Mouse (Mus musculus) myocyte (in vitro differentiated cells): ENCODE results near the gene Anks1. TPM values are rescaled to one million over a fixed set of nuclear protein-coding genes. Genes with fewer than 3 reads are reported as not detected.
A peak's percentile ranks its signal among the peaks of the same experiment; 100 is the strongest.
"Not testable (repeated sequence)": the region's sequence is repeated elsewhere in the genome, so short reads cannot be mapped to it uniquely, and the experiment has no call there.

Experiments
- H3K27me3 ChIP-seq: one replicate; pipeline ENCODE4 v1.6.1; 2011; ENCODE audit not compliant: control insufficient read depth, insufficient read depth, insufficient read length
- H3K36me3 ChIP-seq: one replicate; pipeline ENCODE4 v1.6.1; 2011; ENCODE audit not compliant: control insufficient read depth, insufficient read depth
- H3K4me2 ChIP-seq: one replicate; pipeline ENCODE4 v1.6.1; 2011; ENCODE audit warnings: low read depth, control low read depth
- H3K4me3 ChIP-seq: one replicate; pipeline ENCODE4 v1.5.1; 2011; ENCODE audit warnings: mild to moderate bottlenecking, control low read depth, moderate library complexity
- H3K79me2 ChIP-seq: one replicate; pipeline ENCODE4 v1.6.1; 2011; ENCODE audit not compliant: control insufficient read depth, insufficient read depth
- H3ac ChIP-seq: one replicate; pipeline ENCODE4 v1.6.1; 2011; ENCODE audit not compliant: control insufficient read depth, insufficient read length
- CEBPB ChIP-seq: IDR thresholded peaks from 2 replicates; pipeline ENCODE4 v1.6.1; 2011; ENCODE audit warnings: mild to moderate bottlenecking, moderate library complexity; ENCODE audit not compliant: poor library complexity, insufficient read depth, severe bottlenecking
- E2F4 ChIP-seq: IDR thresholded peaks from one replicate; pipeline ENCODE4 v1.6.1; 2011; ENCODE audit warnings: mild to moderate bottlenecking, control low read depth, moderate library complexity; ENCODE audit not compliant: insufficient read depth
- MAX ChIP-seq: IDR thresholded peaks from one replicate; pipeline ENCODE4 v1.6.1; 2011; ENCODE audit warnings: low read depth, mild to moderate bottlenecking, control low read depth
- MYOD1 ChIP-seq, 3 experiments: IDR thresholded peaks; one replicate each; pipeline ENCODE4 v1.6.1; 2011; ENCODE audit warnings: control low read depth in 2 of 3, low read depth in 2 of 3, mild to moderate bottlenecking in 2 of 3, moderate library complexity in 1 of 3; ENCODE audit not compliant: insufficient read length in 2 of 3, control insufficient read depth in 1 of 3
- MYOG ChIP-seq, 3 experiments: IDR thresholded peaks; one replicate each; pipeline ENCODE4 v1.6.1; 2011; ENCODE audit warnings: control low read depth in 2 of 3, low read depth in 2 of 3, mild to moderate bottlenecking in 2 of 3; ENCODE audit not compliant: insufficient read length in 2 of 3, control insufficient read depth in 1 of 3, insufficient read depth in 1 of 3
- POLR2A ChIP-seq: IDR thresholded peaks from one replicate; pipeline ENCODE4 v1.6.1; 2011; ENCODE audit warnings: low read depth, mild to moderate bottlenecking, control low read depth, moderate library complexity; ENCODE audit not compliant: insufficient read length
- POLR2AphosphoS2 ChIP-seq: IDR thresholded peaks from one replicate; pipeline ENCODE4 v1.6.1; 2011; ENCODE audit warnings: low read depth, control low read depth; ENCODE audit not compliant: insufficient read length
- REST ChIP-seq: IDR thresholded peaks from one replicate; pipeline ENCODE4 v1.6.1; 2011; ENCODE audit warnings: mild to moderate bottlenecking, control low read depth, moderate library complexity; ENCODE audit not compliant: insufficient read depth, insufficient read length
- SRF ChIP-seq: IDR thresholded peaks from one replicate; pipeline ENCODE4 v1.6.1; 2011; ENCODE audit warnings: low read depth; ENCODE audit not compliant: control insufficient read depth, insufficient read length
- TCF12 ChIP-seq: IDR thresholded peaks from one replicate; pipeline ENCODE4 v1.6.1; 2011; ENCODE audit warnings: mild to moderate bottlenecking, control low read depth; ENCODE audit not compliant: poor library complexity, insufficient read depth, severe bottlenecking
- TCF3 ChIP-seq: IDR thresholded peaks from one replicate; pipeline ENCODE4 v1.6.1; 2011; ENCODE audit warnings: low read depth, control low read depth; ENCODE audit not compliant: insufficient read length
- USF1 ChIP-seq: IDR thresholded peaks from one replicate; pipeline ENCODE4 v1.6.1; 2011; ENCODE audit warnings: low read depth, mild to moderate bottlenecking, control low read depth, moderate library complexity
- polyA plus RNA-seq: library from polyadenylated mRNA; unstranded; fragments of >200 nt; fragmentation: generic; extraction: Trizol; gene quantifications from one replicate; pipeline ENCODE4 v1.2.1, GENCODE M21; 2012; ENCODE audit warnings: missing spikeins

Gene Anks1
- polyA plus RNA-seq, 1 experiment = 10.0 TPM

GRCm38 (mm10) chr17:27981451-27982069 is 72.5 kb downstream of the Anks1 start:
- H3K4me3 ChIP-seq = no peak overlapping the region
- peaks cover 3% of the 10 kb centered on the region for H3K36me3 ChIP-seq
- no peaks in the 10 kb centered on the region for H3K79me2 ChIP-seq
- no peak overlapping the region for H3ac ChIP-seq
- no peak for TF ChIP-seq CEBPB
- TF ChIP-seq TCF12 = no peak
- no peak for TF ChIP-seq REST
- TF ChIP-seq MYOD1 (IDR thresholded peaks at IDR 0.05; ENCODE audit: control insufficient read depth in 1 of 3, insufficient read length in 2 of 3, low read depth in 2 of 3) = no peak
- no peak for TF ChIP-seq SRF
- no peak for TF ChIP-seq POLR2AphosphoS2
- TF ChIP-seq POLR2A = no peak
- no peak for TF ChIP-seq MAX
- TF ChIP-seq E2F4 = no peak
- TF ChIP-seq TCF3 = no peak
- TF ChIP-seq MYOG (IDR thresholded peaks at IDR 0.05; ENCODE audit: control insufficient read depth in 1 of 3, insufficient read depth in 1 of 3, insufficient read length in 2 of 3, low read depth in 2 of 3) = no peak
- no peak for TF ChIP-seq USF1
- H3K4me2 ChIP-seq = no peak overlapping the region
- H3K27me3 ChIP-seq = no peaks in the 10 kb centered on the region

- H3K79me2 ChIP-seq, H3ac ChIP-seq, H3K27me3 ChIP-seq, H3K36me3 ChIP-seq, H3K4me3 ChIP-seq, H3K4me2 ChIP-seq: not testable (repeated sequence)
These were observed 73.0 kb downstream of the Anks1 start for GRCm38 (mm10) chr17:27982070-27982457.

GRCm38 (mm10) chr17:27982712-27983266 is 73.7 kb downstream of the Anks1 start:
- peaks cover 9% of the 10 kb centered on the region for H3K36me3 ChIP-seq
- H3K27me3 ChIP-seq = no peaks in the 10 kb centered on the region
- no peak overlapping the region for H3K4me3 ChIP-seq
- peak; percentile 3 for TF ChIP-seq TCF3
- TF ChIP-seq MYOG (IDR thresholded peaks at IDR 0.05; ENCODE audit: control insufficient read depth in 1 of 3, insufficient read depth in 1 of 3, insufficient read length in 2 of 3, low read depth in 2 of 3) = peak in 2 of 3 experiments; percentile 54 to 76
- peak in 2 of 3 experiments; percentile 1 to 39 for TF ChIP-seq MYOD1 (IDR thresholded peaks at IDR 0.05; ENCODE audit: control insufficient read depth in 1 of 3, insufficient read length in 2 of 3, low read depth in 2 of 3)
- no peak for TF ChIP-seq TCF12
- no peak overlapping the region for H3K4me2 ChIP-seq
- H3K79me2 ChIP-seq = no peaks in the 10 kb centered on the region
- no peak overlapping the region for H3ac ChIP-seq

- Histone ChIP-seq H3K4me2 (no peak overlapping the region), H3K27me3 (no peaks in the 10 kb centered on the region), H3K79me2 (no peaks in the 10 kb centered on the region), H3K4me3 (no peak overlapping the region), H3K36me3 (peaks cover 9% of the 10 kb centered on the region), H3ac (no peak overlapping the region)
- TF ChIP-seq POLR2AphosphoS2 (no peak), MYOG (IDR thresholded peaks at IDR 0.05; ENCODE audit: control insufficient read depth in 1 of 3, insufficient read depth in 1 of 3, insufficient read length in 2 of 3, low read depth in 2 of 3) (no peak), E2F4 (no peak), TCF12 (no peak), POLR2A (no peak), USF1 (no peak), REST (no peak), SRF (no peak), MAX (no peak), CEBPB (no peak), TCF3 (no peak), MYOD1 (IDR thresholded peaks at IDR 0.05; ENCODE audit: control insufficient read depth in 1 of 3, insufficient read length in 2 of 3, low read depth in 2 of 3) (no peak)
These were observed 75.3 kb downstream of the Anks1 start for GRCm38 (mm10) chr17:27984421-27984820.

- H3K4me3 ChIP-seq = no peak overlapping the region
- H3ac ChIP-seq = no peak overlapping the region
- TF ChIP-seq TCF12 = no peak
- peaks cover 9% of the 10 kb centered on the region for H3K36me3 ChIP-seq
- no peak overlapping the region for H3K4me2 ChIP-seq
- H3K27me3 ChIP-seq = no peaks in the 10 kb centered on the region
- no peaks in the 10 kb centered on the region for H3K79me2 ChIP-seq
These were observed 77.0 kb downstream of the Anks1 start for GRCm38 (mm10) chr17:27986106-27986505.
